Mouse (Mus musculus): ENCODE measurements at regions not wholly inside any gene's neighbourhood (a gene's known extent, or its start where the extent isn't known, plus 50 kb on each side); places are given as distances from the start of the nearest gene placed in this dataset.
A peak's percentile ranks its signal among the peaks of the same experiment; 100 is the strongest.

DNA sequence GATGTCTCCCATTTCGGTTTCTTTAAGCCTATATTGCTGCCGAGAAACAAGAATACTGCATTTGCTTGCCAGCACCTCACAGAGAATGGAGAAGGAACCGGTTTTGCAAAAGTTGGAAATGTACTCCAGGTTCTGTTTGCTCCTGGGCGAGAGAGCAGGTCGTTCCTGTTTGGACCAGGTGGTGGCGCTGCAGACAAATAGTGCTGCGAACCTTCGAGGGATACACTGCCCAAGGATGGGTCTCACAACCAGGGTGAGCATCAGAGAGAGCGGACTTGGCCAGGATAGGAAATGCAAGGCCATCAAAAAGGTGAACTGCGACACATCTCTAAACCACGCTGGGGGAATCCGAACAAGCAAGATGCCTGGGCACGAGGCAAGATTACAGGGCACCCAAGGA lies 54.0 kb upstream of the Ets2 start:
- no peaks in the 10 kb centered on the region for H3K27me3 ChIP-seq
- peaks cover 4% of the 10 kb centered on the region; the same call in 1 of the 2 replicates for H3K4me1 ChIP-seq
- no peak overlapping the region for H3K4me3 ChIP-seq
- no peak overlapping the region for H3K27ac ChIP-seq
- no peak overlapping the region for H3K9ac ChIP-seq
- peak; percentile 64 for ATAC-seq (ENCODE audit: borderline replicate concordance, extremely low read depth, low FRiP score, low TSS enrichment)
- H3K9me3 ChIP-seq, result no peaks in the 10 kb centered on the region
- WGBS, result 12% methylated on average over 13 of the region's 13 CpGs
- H3K36me3 ChIP-seq, result no peaks in the 10 kb centered on the region
- H3K4me2 ChIP-seq, result no peak overlapping the region

DNA sequence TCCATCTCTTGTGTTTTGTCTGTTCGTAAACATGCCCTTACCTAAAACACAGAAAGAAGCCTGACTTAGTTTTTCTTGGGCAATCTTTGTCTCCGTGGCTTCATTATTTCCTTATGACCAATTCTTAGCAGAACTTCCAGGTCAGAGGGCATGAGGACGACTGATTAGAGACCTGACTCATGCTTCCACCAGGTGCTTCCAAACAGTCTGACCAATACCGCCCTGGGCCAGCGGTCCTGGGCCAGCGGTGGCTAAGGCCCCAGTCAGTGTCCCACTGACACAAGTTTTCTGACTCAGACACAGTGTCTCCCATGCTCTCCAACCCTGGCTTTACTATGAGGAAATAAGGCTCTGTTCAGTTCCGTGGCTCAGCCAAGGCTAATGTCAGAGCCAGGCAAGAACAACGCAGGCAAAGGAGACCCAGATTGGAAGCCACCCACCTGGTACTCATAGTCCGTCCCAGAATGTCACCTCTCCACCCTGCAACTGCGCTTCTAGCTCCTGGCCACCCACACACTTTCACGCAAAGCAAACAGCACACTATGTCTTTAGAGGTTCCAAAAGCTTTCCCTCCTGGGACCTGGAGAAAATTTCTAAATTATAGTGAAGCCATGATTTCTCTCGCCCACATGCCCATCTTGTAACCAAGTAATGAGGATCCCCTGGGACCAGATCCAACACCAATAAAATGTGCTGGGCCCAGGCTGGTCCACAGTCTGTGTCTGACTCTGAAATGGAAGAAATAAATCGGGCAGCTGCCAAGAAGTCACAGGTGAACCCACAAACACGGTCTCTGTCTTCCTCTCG lies 56.6 kb upstream of the Erg start:
- no peak overlapping the region for H3K4me2 ChIP-seq
- peaks cover 4% of the 10 kb centered on the region; the same call in 1 of the 2 replicates for H3K4me1 ChIP-seq
- H3K4me3 ChIP-seq, result no peak overlapping the region
- no peaks in the 10 kb centered on the region for H3K36me3 ChIP-seq
- H3K27ac ChIP-seq, result no peak overlapping the region
- WGBS, result 77% methylated on average over 15 of the region's 15 CpGs
- no peaks in the 10 kb centered on the region for H3K27me3 ChIP-seq
- H3K9ac ChIP-seq, result no peak overlapping the region
- H3K9me3 ChIP-seq, result no peaks in the 10 kb centered on the region
- ATAC-seq (ENCODE audit: borderline replicate concordance, extremely low read depth, low FRiP score, low TSS enrichment), result no peak

DNA sequence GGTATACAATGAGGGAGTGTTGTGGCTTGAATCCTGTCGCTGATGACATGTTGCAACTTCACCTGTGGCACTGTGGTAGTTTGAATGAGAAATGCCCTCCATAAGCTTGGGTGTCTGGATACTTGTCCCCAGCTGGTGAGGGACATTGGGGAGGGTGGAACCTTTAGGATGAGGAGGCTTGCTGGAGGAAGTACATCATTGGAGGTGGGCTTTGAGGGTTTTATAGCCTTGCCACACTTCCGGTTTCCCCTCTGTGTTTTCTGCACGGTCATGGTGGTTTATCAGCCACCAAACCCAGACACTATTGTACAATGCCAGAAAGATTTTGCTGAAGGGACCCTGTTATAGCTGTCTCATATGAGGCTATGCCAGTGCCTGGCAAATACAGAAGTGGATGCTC lies 54.3 kb upstream of the Erg start:
- H3K9me3 ChIP-seq, result no peaks in the 10 kb centered on the region
- ATAC-seq (ENCODE audit: borderline replicate concordance, extremely low read depth, low FRiP score, low TSS enrichment), result no peak
- 89% methylated on average over 3 of the region's 3 CpGs for WGBS
- no peak overlapping the region for H3K4me3 ChIP-seq
- no peaks in the 10 kb centered on the region for H3K27me3 ChIP-seq
- H3K36me3 ChIP-seq, result no peaks in the 10 kb centered on the region
- H3K9ac ChIP-seq, result no peak overlapping the region
- no peak overlapping the region for H3K4me2 ChIP-seq
- 0 out of 2 replicates have a peak, but pooled peaks cover 5% of the 10 kb centered on the region for H3K4me1 ChIP-seq
- no peak overlapping the region for H3K27ac ChIP-seq

DNA sequence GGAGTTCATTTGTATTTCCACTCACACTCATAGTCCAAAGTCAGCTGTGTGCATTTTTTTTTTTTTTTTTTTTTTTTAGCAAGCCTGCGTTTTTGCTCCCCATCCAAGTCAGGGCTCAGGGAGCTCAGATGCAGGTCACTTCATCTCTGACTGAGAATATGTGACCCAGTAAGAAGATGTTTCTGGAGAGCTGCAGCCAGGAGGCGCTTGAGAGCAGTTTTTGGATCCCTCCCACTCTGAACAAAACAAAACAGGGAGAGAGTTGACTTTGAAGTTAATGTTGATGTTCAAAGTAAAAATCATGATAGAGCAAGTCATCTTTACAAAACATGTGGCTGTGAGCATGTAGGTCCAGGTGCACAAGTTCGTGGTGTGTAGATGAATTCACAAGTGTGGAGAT lies 53.3 kb upstream of the Erg start:
- 70% methylated on average over 3 of the region's 3 CpGs for WGBS
- H3K9ac ChIP-seq, result no peak overlapping the region

GRCm38 (mm10) chr16:95637850-95638249 lies 51.5 kb upstream of the Erg start:
- no peak overlapping the region for H3K27ac ChIP-seq
- no peaks in the 10 kb centered on the region for H3K9me3 ChIP-seq
- H3K4me3 ChIP-seq, result no peak overlapping the region
- no peak for ATAC-seq (ENCODE audit: borderline replicate concordance, extremely low read depth, low FRiP score, low TSS enrichment)
- WGBS, result 32% methylated on average over 7 of the region's 7 CpGs
- H3K36me3 ChIP-seq, result no peaks in the 10 kb centered on the region
- 0 out of 2 replicates have a peak, but pooled peaks cover 5% of the 10 kb centered on the region for H3K4me1 ChIP-seq
- no peak overlapping the region for H3K4me2 ChIP-seq
- no peaks in the 10 kb centered on the region for H3K27me3 ChIP-seq
- no peak overlapping the region for H3K9ac ChIP-seq

More for the DNA sequence above, 53.3 kb upstream of the Erg start:
- no peak overlapping the region for H3K27ac ChIP-seq
- no peaks in the 10 kb centered on the region for H3K36me3 ChIP-seq
- H3K27me3 ChIP-seq, result no peaks in the 10 kb centered on the region
- H3K4me2 ChIP-seq, result no peak overlapping the region
- H3K4me3 ChIP-seq, result no peak overlapping the region
- H3K9me3 ChIP-seq, result no peaks in the 10 kb centered on the region
- ATAC-seq (ENCODE audit: borderline replicate concordance, extremely low read depth, low FRiP score, low TSS enrichment), result no peak
- H3K4me1 ChIP-seq, result 0 out of 2 replicates have a peak, but pooled peaks cover 5% of the 10 kb centered on the region

DNA sequence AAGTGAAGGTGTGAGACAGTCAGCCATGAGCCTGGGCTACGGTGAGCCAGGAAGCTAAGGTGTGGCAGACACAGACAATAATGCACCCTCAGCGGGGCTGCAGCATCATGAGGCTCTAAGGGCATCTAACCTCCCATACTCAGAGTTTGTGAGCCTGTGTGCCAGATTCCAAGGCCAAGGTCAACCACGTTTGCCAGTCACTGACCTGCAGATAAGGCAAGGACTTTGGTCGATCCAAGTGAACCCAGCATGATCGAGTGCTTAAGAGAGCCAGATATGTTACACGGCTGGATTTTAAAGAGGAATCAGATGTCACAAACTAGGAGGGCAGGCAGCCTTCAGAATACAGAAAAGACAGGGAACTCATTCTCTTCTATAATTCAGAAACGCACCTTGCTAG lies 50.2 kb upstream of the Erg start:
- Histone ChIP-seq H3K27ac (no peak overlapping the region), H3K9me3 (no peaks in the 10 kb centered on the region), H3K27me3 (no peaks in the 10 kb centered on the region), H3K9ac (no peak overlapping the region), H3K36me3 (no peaks in the 10 kb centered on the region), H3K4me2 (no peak overlapping the region), H3K4me1 (0 out of 2 replicates have a peak, but pooled peaks cover 5% of the 10 kb centered on the region), H3K4me3 (no peak overlapping the region)
- no peak for ATAC-seq (ENCODE audit: borderline replicate concordance, extremely low read depth, low FRiP score, low TSS enrichment)
- 53% methylated on average over 7 of the region's 7 CpGs for WGBS
